Mouse (Mus musculus) neural tube, embryonic 13.5 days (tissue): Measurements from ENCODE around the gene 1810010D01Rik. TPM values are rescaled to one million over a fixed set of nuclear protein-coding genes. Genes with fewer than 3 reads are reported as not detected.

Source experiments
- ATAC-seq: fragments of 200-750 bp; cut with Nextera tagmentation; 2 replicates; pipeline ENCODE4 v1.8.0; 2017; ENCODE audit warnings: low read depth, mild to moderate bottlenecking, moderate TSS enrichment, moderate library complexity
- H3K27ac ChIP-seq: fragments of 300-500 bp; sonication (generic); replicated peaks from 2 replicates; pipeline ENCODE4 v1.5.1; 2015; ENCODE audit warnings: moderate library complexity, mild to moderate bottlenecking, inconsistent platforms
- H3K27me3 ChIP-seq: fragments of 300-500 bp; sonication (generic); 2 replicates; pipeline ENCODE4 v1.6.1; 2015; ENCODE audit warnings: mild to moderate bottlenecking, inconsistent platforms
- H3K36me3 ChIP-seq: fragments of 300-500 bp; sonication (generic); 2 replicates; pipeline ENCODE4 v1.6.1; 2015; ENCODE audit warnings: mild to moderate bottlenecking, inconsistent platforms
- H3K4me1 ChIP-seq: fragments of 300-500 bp; sonication (generic); replicated peaks from 2 replicates; pipeline ENCODE4 v1.6.1; 2015; ENCODE audit warnings: inconsistent platforms
- H3K4me2 ChIP-seq: fragments of 300-500 bp; sonication (generic); 2 replicates; pipeline ENCODE4 v1.6.1; 2015; ENCODE audit warnings: inconsistent platforms, mild to moderate bottlenecking, moderate library complexity
- H3K4me3 ChIP-seq: fragments of 300-500 bp; sonication (generic); 2 replicates; pipeline ENCODE4 v1.5.1; 2015; ENCODE audit warnings: mild to moderate bottlenecking, inconsistent platforms
- H3K9ac ChIP-seq: fragments of 300-500 bp; sonication (generic); 2 replicates; pipeline ENCODE4 v1.6.1; 2015; ENCODE audit warnings: moderate library complexity, mild to moderate bottlenecking, inconsistent platforms
- H3K9me3 ChIP-seq: fragments of 300-500 bp; sonication (generic); 2 replicates; pipeline ENCODE4 v1.6.1; 2016; ENCODE audit warnings: inconsistent platforms
- WGBS: fragments of 180-500 bp; shearing (Covaris S2); methylation state at CpG from one replicate; pipeline ENCODE4 v1.1.7; 2015; 5-methylcytosine and 5-hydroxymethylcytosine counted together
- polyA plus RNA-seq: library from polyadenylated mRNA; unstranded; fragments of >200 nt; fragmentation: Nextera tagmentation; extraction: Ambion mirVana; gene quantifications from 2 replicates; pipeline ENCODE4 v1.2.1, GENCODE M21; 2015

Gene 1810010D01Rik
- polyA plus RNA-seq, 1 experiment from 2014 or later = not detected

GRCm38 (mm10) chr7:145190520-145190919, 17.4 kb downstream of the 1810010D01Rik start:
- H3K4me2 ChIP-seq = no peak overlapping the region
- H3K27me3 ChIP-seq = no peaks in the 10 kb centered on the region; the same call in 1 of the 2 replicates
- no peaks in the 10 kb centered on the region for H3K9me3 ChIP-seq
- no peak overlapping the region for H3K4me3 ChIP-seq
- peaks cover 23% of the 10 kb centered on the region for H3K4me1 ChIP-seq
- H3K36me3 ChIP-seq = no peaks in the 10 kb centered on the region
- no peak overlapping the region for H3K9ac ChIP-seq
- no peak for ATAC-seq
- H3K27ac ChIP-seq = no peak overlapping the region

DNA sequence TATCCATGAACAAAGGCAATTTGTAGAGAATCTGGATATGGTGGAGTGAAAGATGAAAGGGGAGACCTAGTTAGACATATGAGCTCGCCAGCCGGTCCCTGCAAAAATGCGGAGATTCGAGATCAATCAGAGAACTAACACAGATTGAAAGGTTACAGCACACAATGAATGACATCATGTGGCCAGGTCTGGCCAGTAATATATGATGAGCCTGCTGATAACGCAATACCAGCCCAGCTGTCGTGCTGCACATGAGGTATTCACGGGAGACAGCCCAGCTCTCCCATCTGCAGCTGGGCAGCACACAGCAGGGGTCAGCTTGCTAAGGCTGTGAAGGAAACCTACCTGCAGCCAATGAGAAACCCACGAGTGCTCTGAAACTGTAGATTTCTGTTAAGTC, 18.6 kb downstream of the 1810010D01Rik start:
- H3K9ac ChIP-seq = no peak overlapping the region
- peaks cover 11% of the 10 kb centered on the region for H3K4me1 ChIP-seq
- H3K4me2 ChIP-seq = no peak overlapping the region
- H3K4me3 ChIP-seq = no peak overlapping the region
- 45% methylated on average over 8 of the region's 8 CpGs for WGBS
- no peaks in the 10 kb centered on the region for H3K9me3 ChIP-seq
- no peak overlapping the region for H3K27ac ChIP-seq
- ATAC-seq = no peak
- H3K36me3 ChIP-seq = no peaks in the 10 kb centered on the region
- H3K27me3 ChIP-seq = no peaks in the 10 kb centered on the region; the same call in 1 of the 2 replicates

GRCm38 (mm10) chr7:145187802-145188201, 20.1 kb downstream of the 1810010D01Rik start:
- Histone ChIP-seq H3K4me2 (no peak overlapping the region), H3K9ac (no peak overlapping the region), H3K36me3 (no peaks in the 10 kb centered on the region), H3K27me3 (no peaks in the 10 kb centered on the region; the same call in 1 of the 2 replicates), H3K4me3 (no peak overlapping the region), H3K4me1 (peaks cover 6% of the 10 kb centered on the region; the same call in 1 of the 2 replicates), H3K27ac (no peak overlapping the region), H3K9me3 (no peaks in the 10 kb centered on the region)
- WGBS = 70% methylated on average over 3 of the region's 3 CpGs
- no peak for ATAC-seq

DNA sequence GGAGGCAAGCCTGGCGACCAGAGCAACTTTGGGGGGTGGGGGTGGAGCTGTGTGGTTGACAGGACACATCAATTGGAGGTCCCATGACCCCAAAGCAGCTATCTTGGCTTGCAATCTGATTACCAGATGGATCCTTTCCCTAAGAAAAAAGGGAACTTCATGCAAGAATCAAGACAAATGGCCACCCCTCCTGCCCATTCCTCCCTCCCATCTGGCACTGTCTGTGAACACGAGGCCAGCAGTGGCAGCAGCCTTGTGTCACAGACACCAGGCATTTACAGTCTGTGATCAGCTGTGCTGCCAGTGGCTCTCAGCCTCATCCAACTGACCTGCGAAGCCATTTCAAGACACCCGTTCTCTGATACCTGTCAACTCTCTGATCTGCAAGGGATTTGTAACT, 25.5 kb downstream of the 1810010D01Rik start:
- no peak overlapping the region for H3K4me3 ChIP-seq
- 58% methylated on average over 4 of the region's 4 CpGs for WGBS
- ATAC-seq = no peak

DNA sequence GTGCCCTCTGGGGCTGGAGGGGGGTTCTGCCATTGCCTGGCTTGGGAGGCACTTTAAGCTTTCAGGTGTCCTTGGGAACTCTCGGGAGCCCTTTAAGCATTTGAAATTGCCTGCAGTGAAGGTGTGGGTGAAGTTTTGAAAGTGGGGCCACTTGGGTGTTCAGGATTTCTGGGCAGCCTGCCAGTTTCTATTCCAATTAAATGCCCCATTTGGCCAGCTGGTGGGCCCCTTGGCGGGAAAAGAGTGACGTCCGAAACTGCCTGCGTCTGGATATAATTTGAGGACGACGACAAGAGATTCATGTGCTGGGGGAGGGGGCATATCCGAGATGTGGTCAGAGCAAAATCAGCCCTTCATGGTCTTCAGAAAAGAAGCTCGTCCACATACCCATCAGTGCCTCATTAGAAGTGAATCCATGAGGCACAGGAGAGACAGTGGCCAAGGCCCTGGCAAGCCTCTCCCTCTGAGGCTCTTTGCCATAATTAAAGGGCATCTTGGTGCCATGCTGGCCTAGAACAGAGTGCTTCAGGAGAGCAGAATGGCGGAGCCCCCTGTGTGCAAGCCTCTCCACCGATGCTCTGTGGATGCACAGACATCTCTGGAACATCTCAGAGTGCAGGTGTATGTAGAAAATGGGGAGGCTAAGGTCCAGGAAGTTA, 26.4 kb downstream of the 1810010D01Rik start:
- 0 out of 2 replicates have a peak, but pooled peaks cover 6% of the 10 kb centered on the region for H3K27me3 ChIP-seq
- H3K4me1 ChIP-seq = peaks cover 22% of the 10 kb centered on the region
- H3K36me3 ChIP-seq = no peaks in the 10 kb centered on the region
- H3K27ac ChIP-seq = no peak overlapping the region; the same call in 1 of the 2 replicates
- no peaks in the 10 kb centered on the region for H3K9me3 ChIP-seq
- no peak overlapping the region for H3K4me2 ChIP-seq
- H3K4me3 ChIP-seq = no peak overlapping the region
- WGBS = 36% methylated on average over 11 of the region's 11 CpGs
- no peak overlapping the region for H3K9ac ChIP-seq
- ATAC-seq = no peak

More for the DNA sequence above, 25.5 kb downstream of the 1810010D01Rik start:
- H3K4me1 ChIP-seq = peaks cover 14% of the 10 kb centered on the region
- no peak overlapping the region for H3K27ac ChIP-seq
- 0 out of 2 replicates have a peak, but pooled peaks cover 6% of the 10 kb centered on the region for H3K27me3 ChIP-seq
- H3K36me3 ChIP-seq = no peaks in the 10 kb centered on the region
- H3K9ac ChIP-seq = no peak overlapping the region
- no peaks in the 10 kb centered on the region for H3K9me3 ChIP-seq
- no peak overlapping the region for H3K4me2 ChIP-seq

GRCm38 (mm10) chr7:145179691-145180091, 28.2 kb downstream of the 1810010D01Rik start:
- no peak overlapping the region for H3K9ac ChIP-seq
- no peak overlapping the region for H3K4me3 ChIP-seq
- no peaks in the 10 kb centered on the region for H3K36me3 ChIP-seq
- H3K9me3 ChIP-seq = no peaks in the 10 kb centered on the region
- ATAC-seq = no peak
- H3K27me3 ChIP-seq = 0 out of 2 replicates have a peak, but pooled peaks cover 6% of the 10 kb centered on the region
- no peak overlapping the region for H3K27ac ChIP-seq
- H3K4me1 ChIP-seq = peaks cover 26% of the 10 kb centered on the region
- H3K4me2 ChIP-seq = no peak overlapping the region
- WGBS = 44% methylated on average over 5 of the region's 5 CpGs

GRCm38 (mm10) chr7:145176750-145177589, 30.9 kb downstream of the 1810010D01Rik start:
- no peak overlapping the region for H3K4me3 ChIP-seq
- H3K4me1 ChIP-seq = peaks cover 32% of the 10 kb centered on the region
- no peaks in the 10 kb centered on the region for H3K9me3 ChIP-seq
- WGBS = 21% methylated on average over 15 of the region's 15 CpGs
- no peak overlapping the region for H3K4me2 ChIP-seq
- ATAC-seq = no peak
- peaks cover 18% of the 10 kb centered on the region; the same call in 1 of the 2 replicates for H3K27me3 ChIP-seq
- H3K9ac ChIP-seq = peak overlapping the region; percentile 34; the same call in 1 of the 2 replicates
- H3K27ac ChIP-seq = no peak overlapping the region
- no peaks in the 10 kb centered on the region for H3K36me3 ChIP-seq

DNA sequence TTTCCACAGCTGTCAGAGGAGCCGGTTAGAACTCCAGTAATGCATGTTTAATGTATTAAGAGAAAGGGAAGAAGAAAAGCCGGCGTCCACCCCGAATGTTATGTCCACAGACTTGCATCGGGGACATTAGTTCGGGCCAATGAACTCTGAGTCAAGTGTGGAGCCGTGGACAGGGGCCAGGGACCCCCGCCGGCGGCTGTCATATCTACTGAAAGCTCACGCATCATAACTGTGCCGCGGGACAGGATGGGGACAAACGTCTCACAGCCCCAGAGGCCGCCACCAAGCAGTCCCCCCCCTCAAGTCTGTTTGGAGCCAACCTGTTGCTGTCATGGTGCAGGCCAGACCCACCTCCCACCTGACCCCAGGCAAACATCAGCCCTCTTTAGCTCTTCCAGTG, 34.4 kb downstream of the 1810010D01Rik start:
- peak; percentile 38; the same call in 1 of the 2 replicates for ATAC-seq
- 23% methylated on average over 15 of the region's 15 CpGs for WGBS
- H3K9ac ChIP-seq = no peak overlapping the region
- peaks cover 34% of the 10 kb centered on the region for H3K4me1 ChIP-seq
- H3K27ac ChIP-seq = peak overlapping the region; percentile 33; the same call in 1 of the 2 replicates
- H3K27me3 ChIP-seq = peaks cover 12% of the 10 kb centered on the region; the same call in 1 of the 2 replicates
- no peak overlapping the region for H3K4me3 ChIP-seq
- peak overlapping the region; percentile 44 for H3K4me2 ChIP-seq
- H3K36me3 ChIP-seq = no peaks in the 10 kb centered on the region
- H3K9me3 ChIP-seq = no peaks in the 10 kb centered on the region

- 2% methylated on average over 12 of the region's 12 CpGs for WGBS
- peaks cover 36% of the 10 kb centered on the region for H3K4me1 ChIP-seq
- no peak overlapping the region for H3K4me3 ChIP-seq
- H3K4me2 ChIP-seq = peak overlapping the region; percentile 44
- no peak overlapping the region; the same call in 1 of the 2 replicates for H3K9ac ChIP-seq
- H3K36me3 ChIP-seq = no peaks in the 10 kb centered on the region
- peak; percentile 85 for ATAC-seq
- 0 out of 2 replicates have a peak overlapping the region, but pooled peaks have one; percentile 33 for H3K27ac ChIP-seq
- H3K27me3 ChIP-seq = peaks cover 13% of the 10 kb centered on the region; the same call in 1 of the 2 replicates
- no peaks in the 10 kb centered on the region for H3K9me3 ChIP-seq
Observed at GRCm38 (mm10) chr7:145173116-145173515, 34.8 kb downstream of the 1810010D01Rik start.

- no peak for ATAC-seq
- Histone ChIP-seq H3K9ac (0 out of 2 replicates have a peak overlapping the region, but pooled peaks have one; percentile 17), H3K4me3 (no peak overlapping the region), H3K36me3 (no peaks in the 10 kb centered on the region), H3K4me1 (peaks cover 27% of the 10 kb centered on the region), H3K9me3 (no peaks in the 10 kb centered on the region), H3K4me2 (no peak overlapping the region), H3K27ac (no peak overlapping the region), H3K27me3 (peaks cover 32% of the 10 kb centered on the region; the same call in 1 of the 2 replicates)
- 75% methylated on average over 3 of the region's 3 CpGs for WGBS
Observed at GRCm38 (mm10) chr7:145169703-145170102, 38.2 kb downstream of the 1810010D01Rik start.

GRCm38 (mm10) chr7:145159283-145160240, 48.4 kb downstream of the 1810010D01Rik start:
- ATAC-seq = peak; percentile 93
- H3K27me3 ChIP-seq = peaks cover 36% of the 10 kb centered on the region
- H3K9me3 ChIP-seq = no peaks in the 10 kb centered on the region
- H3K4me3 ChIP-seq = no peak overlapping the region
- H3K4me1 ChIP-seq = peaks cover 33% of the 10 kb centered on the region
- no peaks in the 10 kb centered on the region for H3K36me3 ChIP-seq
- H3K9ac ChIP-seq = no peak overlapping the region; the same call in 1 of the 2 replicates
- peak overlapping the region; percentile 71 for H3K27ac ChIP-seq
- no peak overlapping the region for H3K4me2 ChIP-seq
- WGBS = 7% methylated on average over 13 of the region's 13 CpGs
